Mouse (Mus musculus) heart, adult 2 months (tissue): ENCODE measurements at regions not wholly inside any gene's neighbourhood (a gene's known extent, or its start where the extent isn't known, plus 50 kb on each side); places are given as distances from the start of the nearest gene placed in this dataset.

Source experiments
- CTCF ChIP-seq: fragments of 200-600 bp; IDR thresholded peaks from 2 replicates; pipeline ENCODE4 v1.8.1; 2022; ENCODE audit warnings: antibody characterized with exemption, mild to moderate bottlenecking, moderate library complexity
- EP300 ChIP-seq: fragments of 200-500 bp; IDR thresholded peaks from 2 replicates; pipeline ENCODE4 v1.6.1; 2011; ENCODE audit warnings: low read depth, low read length, control low read depth; ENCODE audit not compliant: insufficient read depth
- POLR2A ChIP-seq: fragments of 200-500 bp; IDR thresholded peaks from 2 replicates; pipeline ENCODE4 v1.6.1; 2011; ENCODE audit warnings: mild to moderate bottlenecking, low read depth, low read length, control low read depth; ENCODE audit not compliant: insufficient read depth

GRCm38 (mm10) chr10:71733821-71734220 lies 386.3 kb downstream of the Ipmk start:
- TF ChIP-seq CTCF (no peak), EP300 (no peak), POLR2A (no peak)
